Mouse (Mus musculus): Measurements from ENCODE around the gene Amph. TPM values are rescaled to one million over a fixed set of nuclear protein-coding genes. Genes with fewer than 3 reads are reported as not detected.

Amph gene
- polyA plus RNA-seq, 1 experiment from 2014 or later, result 10.8 TPM

DNA sequence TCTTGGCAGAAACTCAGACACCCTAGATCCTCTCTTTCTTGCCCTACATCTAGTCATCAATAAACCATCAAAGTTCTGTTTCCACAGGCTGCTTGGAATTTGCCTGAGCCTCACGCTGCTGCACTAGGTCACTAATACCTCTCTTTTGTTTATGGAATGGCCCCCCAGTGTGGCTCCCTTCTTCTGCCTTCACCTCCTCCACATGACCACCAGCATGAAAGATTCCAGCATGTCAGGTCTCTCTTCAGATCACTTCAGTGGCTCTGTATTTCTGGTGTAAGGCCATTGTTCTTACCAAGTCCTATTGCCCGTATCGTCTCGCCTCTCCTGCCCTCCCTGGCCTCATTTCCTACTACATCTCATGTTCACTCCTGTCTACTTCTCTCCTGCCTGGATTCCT lies 39.3 kb downstream of the Amph start:
- H3K36me3 ChIP-seq (replicated peaks), result no peaks in the 10 kb centered on the region
- H3K9ac ChIP-seq, result no peak overlapping the region
- no peaks in the 10 kb centered on the region for H3K27me3 ChIP-seq
- 0 out of 2 replicates have a peak, but pooled peaks cover 5% of the 10 kb centered on the region for H3K4me1 ChIP-seq
- H3K4me2 ChIP-seq, result no peak overlapping the region
- H3K27ac ChIP-seq, result no peak overlapping the region
- no peaks in the 10 kb centered on the region for H3K9me3 ChIP-seq
- WGBS, result 52% methylated on average over 4 of the region's 4 CpGs
- ATAC-seq (ENCODE audit: low FRiP score), result no peak
- no peak overlapping the region for H3K4me3 ChIP-seq (replicated peaks)

- Histone ChIP-seq H3K4me1 (0 out of 2 replicates have a peak, but pooled peaks cover 5% of the 10 kb centered on the region), H3K27me3 (no peaks in the 10 kb centered on the region), H3K4me3 (replicated peaks) (no peak overlapping the region), H3K36me3 (replicated peaks) (no peaks in the 10 kb centered on the region), H3K27ac (no peak overlapping the region), H3K9ac (no peak overlapping the region), H3K9me3 (no peaks in the 10 kb centered on the region), H3K4me2 (no peak overlapping the region)
- 77% methylated on average over 4 of the region's 4 CpGs for WGBS
- no peak for ATAC-seq (ENCODE audit: low FRiP score)
These were observed 40.3 kb downstream of the Amph start for GRCm38 (mm10) chr13:18988323-18988722.

- ATAC-seq (ENCODE audit: low FRiP score), result 0 out of 2 replicates have a peak, but pooled peaks have one; percentile 36
- H3K36me3 ChIP-seq (replicated peaks), result no peaks in the 10 kb centered on the region
These were observed 41.2 kb downstream of the Amph start for GRCm38 (mm10) chr13:18989185-18989714.

DNA sequence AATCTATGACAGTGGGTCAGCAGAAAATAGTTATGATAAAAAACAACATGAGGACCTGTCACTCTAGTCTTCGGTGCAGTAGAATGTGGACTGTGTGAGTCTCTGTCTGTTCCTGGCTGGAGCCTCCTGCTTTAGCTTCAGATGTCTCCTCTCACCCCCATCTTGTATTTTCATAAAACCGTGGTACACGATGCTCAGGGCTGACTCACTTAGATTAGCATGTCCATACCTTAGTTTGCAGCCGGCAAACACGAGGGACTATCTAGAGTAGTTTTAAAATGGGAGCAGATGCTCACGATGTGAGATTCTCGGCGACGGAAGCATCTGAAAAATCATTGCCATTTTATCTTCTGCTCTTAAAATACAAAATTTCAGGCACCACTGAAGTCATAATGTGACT lies 54.5 kb downstream of the Amph start:
- Histone ChIP-seq H3K36me3 (replicated peaks) (no peaks in the 10 kb centered on the region), H3K27me3 (no peaks in the 10 kb centered on the region), H3K27ac (no peak overlapping the region), H3K4me1 (no peaks in the 10 kb centered on the region), H3K4me2 (no peak overlapping the region), H3K9ac (no peak overlapping the region), H3K9me3 (no peaks in the 10 kb centered on the region), H3K4me3 (replicated peaks) (no peak overlapping the region)
- WGBS, result 94% methylated on average over 9 of the region's 9 CpGs
- no peak for ATAC-seq (ENCODE audit: low FRiP score)

More at GRCm38 (mm10) chr13:18989185-18989714, 41.2 kb downstream of the Amph start:
- 36% methylated on average over 8 of the region's 8 CpGs for WGBS
- Histone ChIP-seq H3K9me3 (no peaks in the 10 kb centered on the region), H3K4me1 (0 out of 2 replicates have a peak, but pooled peaks cover 5% of the 10 kb centered on the region), H3K27me3 (no peaks in the 10 kb centered on the region), H3K4me3 (replicated peaks) (no peak overlapping the region), H3K4me2 (no peak overlapping the region), H3K9ac (no peak overlapping the region), H3K27ac (no peak overlapping the region)

- no peaks in the 10 kb centered on the region for H3K9me3 ChIP-seq
- no peak overlapping the region for H3K9ac ChIP-seq
- no peak for ATAC-seq (ENCODE audit: low FRiP score)
- 83% methylated on average over 5 of the region's 5 CpGs for WGBS
- no peaks in the 10 kb centered on the region for H3K36me3 ChIP-seq (replicated peaks)
- no peaks in the 10 kb centered on the region for H3K27me3 ChIP-seq
- no peak overlapping the region for H3K4me2 ChIP-seq
- no peaks in the 10 kb centered on the region for H3K4me1 ChIP-seq
- H3K27ac ChIP-seq, result no peak overlapping the region
- H3K4me3 ChIP-seq (replicated peaks), result no peak overlapping the region
These were observed 56.4 kb downstream of the Amph start for GRCm38 (mm10) chr13:19004406-19004805.

DNA sequence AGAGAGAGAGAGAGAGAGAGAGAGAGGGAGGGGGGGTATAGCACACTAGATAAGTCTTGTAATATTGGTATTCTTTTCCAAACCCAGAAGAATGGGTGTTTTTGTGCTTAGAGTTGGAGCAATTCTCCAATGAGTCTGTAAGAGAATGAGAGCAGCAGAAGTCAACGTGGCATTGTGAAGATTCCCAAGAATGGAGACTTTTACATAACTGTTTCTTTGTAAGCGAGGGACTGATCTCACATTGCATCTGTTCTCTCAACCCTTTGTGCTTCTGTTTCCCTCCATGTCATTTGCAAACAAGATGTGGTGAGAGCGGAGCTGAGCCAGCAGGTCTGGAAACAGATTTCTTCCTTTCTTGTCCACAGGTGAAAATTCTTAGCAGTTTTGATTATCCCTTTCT lies 60.4 kb downstream of the Amph start:
- Histone ChIP-seq H3K9me3 (no peaks in the 10 kb centered on the region), H3K4me2 (no peak overlapping the region), H3K4me3 (replicated peaks) (no peak overlapping the region), H3K36me3 (replicated peaks) (no peaks in the 10 kb centered on the region), H3K27me3 (no peaks in the 10 kb centered on the region), H3K4me1 (no peaks in the 10 kb centered on the region), H3K27ac (no peak overlapping the region), H3K9ac (no peak overlapping the region)
- ATAC-seq (ENCODE audit: low FRiP score), result no peak
- WGBS, result 77% methylated on average over 3 of the region's 3 CpGs

DNA sequence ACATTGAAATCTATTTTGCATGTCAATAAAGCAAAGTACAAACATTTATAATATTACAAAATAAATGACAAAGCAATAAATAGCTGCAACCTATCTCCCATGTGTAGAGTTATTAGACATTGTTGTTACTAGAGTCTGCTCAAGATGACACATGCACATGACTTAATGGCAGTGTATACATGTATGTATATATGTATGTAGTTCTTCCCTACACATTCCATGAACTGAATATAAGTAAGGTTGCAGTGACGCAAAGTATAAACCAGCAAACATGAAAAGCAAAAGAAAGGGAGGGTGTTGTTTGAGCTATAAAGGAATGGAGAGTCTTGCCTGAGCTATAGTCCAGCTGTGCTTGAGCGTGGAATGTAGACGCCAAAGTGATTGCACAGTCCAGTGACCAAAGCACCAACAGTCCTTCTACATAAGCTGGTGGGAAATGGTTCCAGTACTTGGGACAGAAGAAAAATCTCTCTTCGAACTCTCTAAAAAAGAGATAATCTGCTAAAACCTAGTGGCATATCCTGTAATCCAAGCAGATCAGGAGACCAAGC lies 66.9 kb downstream of the Amph start:
- Histone ChIP-seq H3K9me3 (no peaks in the 10 kb centered on the region), H3K4me2 (no peak overlapping the region), H3K27ac (no peak overlapping the region), H3K27me3 (no peaks in the 10 kb centered on the region), H3K36me3 (replicated peaks) (no peaks in the 10 kb centered on the region), H3K9ac (no peak overlapping the region), H3K4me1 (no peaks in the 10 kb centered on the region), H3K4me3 (replicated peaks) (no peak overlapping the region)
- no peak for ATAC-seq (ENCODE audit: low FRiP score)
- 92% methylated on average over 4 of the region's 4 CpGs for WGBS

DNA sequence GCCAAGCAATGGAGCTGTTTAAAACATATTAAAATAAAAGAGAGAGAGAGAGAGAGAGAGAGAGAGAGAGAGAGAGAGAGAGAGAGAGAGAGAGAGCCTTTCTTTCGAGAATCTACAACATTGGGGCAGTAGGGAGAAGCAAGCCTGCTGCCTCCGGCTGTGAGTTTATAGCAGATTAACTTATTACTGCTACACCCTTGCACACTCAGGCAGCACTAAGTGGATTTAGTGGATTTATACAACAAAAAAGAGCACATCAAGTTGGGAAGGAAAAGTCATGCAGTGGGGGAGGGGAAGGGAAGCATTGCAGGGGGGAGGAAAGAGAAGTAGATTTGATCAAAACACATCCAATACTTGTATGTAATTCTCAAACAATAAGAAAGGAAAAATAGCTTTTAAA lies 73.5 kb downstream of the Amph start:
- H3K27me3 ChIP-seq, result no peaks in the 10 kb centered on the region
- no peak overlapping the region for H3K9ac ChIP-seq
- H3K27ac ChIP-seq, result no peak overlapping the region
- no peaks in the 10 kb centered on the region for H3K36me3 ChIP-seq (replicated peaks)
- no peak overlapping the region for H3K4me3 ChIP-seq (replicated peaks)
- no peaks in the 10 kb centered on the region for H3K4me1 ChIP-seq
- 19% methylated on average over 2 of the region's 2 CpGs for WGBS
- H3K4me2 ChIP-seq, result no peak overlapping the region
- H3K9me3 ChIP-seq, result no peaks in the 10 kb centered on the region
- ATAC-seq (ENCODE audit: low FRiP score), result no peak

GRCm38 (mm10) chr13:19022310-19022709 lies 74.3 kb downstream of the Amph start:
- ATAC-seq (ENCODE audit: low FRiP score), result no peak
- Histone ChIP-seq H3K27me3 (no peaks in the 10 kb centered on the region), H3K27ac (no peak overlapping the region), H3K4me3 (replicated peaks) (no peak overlapping the region), H3K9me3 (no peaks in the 10 kb centered on the region), H3K36me3 (replicated peaks) (no peaks in the 10 kb centered on the region), H3K9ac (no peak overlapping the region), H3K4me1 (no peaks in the 10 kb centered on the region), H3K4me2 (no peak overlapping the region)
- WGBS, result 72% methylated on average over 3 of the region's 3 CpGs

DNA sequence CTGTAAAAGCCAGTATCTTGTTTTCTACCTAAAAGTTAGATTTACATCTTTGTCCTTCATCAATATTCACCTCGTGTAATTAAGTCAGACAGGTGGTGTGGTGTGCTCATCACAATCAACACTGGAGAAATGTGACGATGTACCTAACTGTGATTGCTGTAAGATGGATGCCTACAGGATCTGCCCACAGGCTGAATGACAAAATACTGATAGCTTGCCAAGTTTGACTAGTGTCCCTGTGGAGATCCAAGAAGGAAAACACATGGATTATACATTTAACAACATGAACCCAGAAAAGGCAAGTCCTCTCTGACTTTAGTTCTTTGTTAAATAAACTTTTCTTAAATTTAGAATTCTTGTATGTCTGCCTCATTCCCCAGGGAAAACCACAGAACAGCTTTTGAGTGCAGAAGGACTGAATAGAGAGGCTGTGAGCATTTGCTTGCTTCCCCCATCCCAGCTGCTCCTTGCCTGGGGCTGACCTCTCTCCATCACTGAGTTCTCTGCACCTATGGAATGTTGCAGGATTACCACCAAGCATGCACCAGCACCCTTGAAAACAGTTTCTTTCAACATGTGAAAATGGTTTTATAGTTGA lies 77.2 kb downstream of the Amph start:
- Histone ChIP-seq H3K4me1 (no peaks in the 10 kb centered on the region), H3K4me3 (replicated peaks) (no peak overlapping the region), H3K9ac (no peak overlapping the region), H3K27me3 (no peaks in the 10 kb centered on the region), H3K4me2 (no peak overlapping the region), H3K36me3 (replicated peaks) (no peaks in the 10 kb centered on the region), H3K27ac (no peak overlapping the region), H3K9me3 (no peaks in the 10 kb centered on the region)
- WGBS, result 77% methylated on average over 2 of the region's 2 CpGs
- ATAC-seq (ENCODE audit: low FRiP score), result no peak

- Histone ChIP-seq H3K9me3 (no peaks in the 10 kb centered on the region), H3K4me3 (replicated peaks) (no peak overlapping the region), H3K27me3 (no peaks in the 10 kb centered on the region), H3K9ac (no peak overlapping the region), H3K4me1 (no peaks in the 10 kb centered on the region), H3K4me2 (no peak overlapping the region), H3K27ac (no peak overlapping the region), H3K36me3 (replicated peaks) (no peaks in the 10 kb centered on the region)
- 95% methylated on average over 4 of the region's 4 CpGs for WGBS
- no peak for ATAC-seq (ENCODE audit: low FRiP score)
These were observed 77.9 kb downstream of the Amph start for GRCm38 (mm10) chr13:19025906-19026305.

DNA sequence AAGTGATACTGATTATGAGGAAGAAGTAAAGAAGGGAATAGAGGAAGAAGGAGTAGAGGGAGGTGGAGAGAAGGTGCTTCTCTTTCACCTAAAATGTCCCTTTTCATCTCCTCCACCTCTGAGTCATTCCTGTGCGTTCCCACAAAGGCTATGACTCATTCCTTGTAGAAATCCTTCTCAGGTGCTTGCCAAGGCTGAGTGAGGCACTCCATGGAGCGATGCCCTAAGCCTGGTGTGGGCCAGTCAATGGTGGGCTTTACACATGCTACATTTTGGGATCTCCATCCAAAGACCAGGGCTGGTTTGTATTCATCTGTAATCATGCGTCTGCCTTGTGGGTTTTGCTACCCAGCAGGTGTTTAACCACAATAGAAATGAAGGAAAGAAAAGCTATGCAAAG lies 78.9 kb downstream of the Amph start:
- Histone ChIP-seq H3K9ac (no peak overlapping the region), H3K4me3 (replicated peaks) (no peak overlapping the region), H3K4me1 (no peaks in the 10 kb centered on the region), H3K9me3 (no peaks in the 10 kb centered on the region), H3K4me2 (no peak overlapping the region), H3K27ac (no peak overlapping the region), H3K27me3 (no peaks in the 10 kb centered on the region), H3K36me3 (replicated peaks) (no peaks in the 10 kb centered on the region)
- no peak for ATAC-seq (ENCODE audit: low FRiP score)
- WGBS, result 85% methylated on average over 3 of the region's 3 CpGs

GRCm38 (mm10) chr13:19027766-19028350 lies 79.9 kb downstream of the Amph start:
- Histone ChIP-seq H3K4me1 (no peaks in the 10 kb centered on the region), H3K4me2 (no peak overlapping the region), H3K27me3 (no peaks in the 10 kb centered on the region), H3K4me3 (replicated peaks) (no peak overlapping the region), H3K36me3 (replicated peaks) (no peaks in the 10 kb centered on the region), H3K27ac (no peak overlapping the region), H3K9me3 (no peaks in the 10 kb centered on the region), H3K9ac (no peak overlapping the region)
- ATAC-seq (ENCODE audit: low FRiP score), result no peak
- 84% methylated on average over 6 of the region's 6 CpGs for WGBS
